Mouse (Mus musculus) urinary bladder, postnatal 0 days (tissue): ENCODE measurements around the gene Olfr286. TPM values are rescaled to one million over a fixed set of nuclear protein-coding genes. Genes with fewer than 3 reads are reported as not detected.

Experiments
- polyA plus RNA-seq: library from polyadenylated mRNA; unstranded; fragments of >200 nt; fragmentation: Nextera tagmentation; extraction: Ambion mirVana; gene quantifications from 2 replicates; pipeline ENCODE4 v1.2.1, GENCODE M21; 2015

Olfr286 gene
- not detected in 2 replicates for polyA plus RNA-seq

DNA sequence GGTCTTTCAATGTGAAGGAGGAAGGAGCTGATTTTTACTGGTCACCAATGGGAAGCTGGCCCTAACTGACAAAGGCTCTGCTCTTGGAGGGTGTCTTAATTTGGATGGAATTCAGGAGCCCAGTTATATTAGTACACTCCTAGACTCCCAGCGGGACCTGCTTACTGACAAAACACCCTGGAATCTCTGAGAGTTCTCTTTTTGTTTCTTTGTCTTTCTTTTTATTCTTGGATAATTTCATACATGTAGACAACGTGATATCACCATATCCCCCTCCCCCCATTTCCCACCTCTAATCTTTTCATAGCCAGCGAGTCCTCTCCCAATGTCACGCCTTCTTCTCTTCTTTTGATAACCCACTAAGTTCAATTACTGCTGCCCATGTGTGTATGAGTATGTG lies at the start of gene Olfr286:
Gene Olfr286, minus strand, starts transcription at position 101 of the 400 bp plus-strand sequence.

DNA sequence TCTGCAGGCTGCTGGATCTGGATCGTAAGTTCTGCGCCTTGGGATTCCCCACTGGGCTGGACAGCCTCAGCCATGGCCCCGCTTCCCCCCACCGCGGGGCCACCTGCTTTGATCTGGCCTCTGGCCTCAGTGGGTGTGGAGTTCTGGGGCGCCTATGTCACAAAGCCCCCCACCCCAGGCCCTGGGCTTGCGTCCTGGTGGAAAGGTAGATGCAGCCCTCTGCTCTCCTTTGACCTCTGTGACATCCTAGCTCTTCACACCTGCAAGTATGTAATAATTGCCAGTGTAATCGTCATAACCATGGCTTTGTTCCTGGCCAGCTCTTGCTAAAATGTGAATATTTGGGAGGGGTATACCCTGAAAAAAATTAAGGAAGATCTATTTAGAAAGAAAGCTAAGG lies 22.9 kb upstream of the Olfr286 start, which contains the start of gene H1fnt:
Gene H1fnt, minus strand, starts transcription at position 101 of the 400 bp plus-strand sequence.

DNA sequence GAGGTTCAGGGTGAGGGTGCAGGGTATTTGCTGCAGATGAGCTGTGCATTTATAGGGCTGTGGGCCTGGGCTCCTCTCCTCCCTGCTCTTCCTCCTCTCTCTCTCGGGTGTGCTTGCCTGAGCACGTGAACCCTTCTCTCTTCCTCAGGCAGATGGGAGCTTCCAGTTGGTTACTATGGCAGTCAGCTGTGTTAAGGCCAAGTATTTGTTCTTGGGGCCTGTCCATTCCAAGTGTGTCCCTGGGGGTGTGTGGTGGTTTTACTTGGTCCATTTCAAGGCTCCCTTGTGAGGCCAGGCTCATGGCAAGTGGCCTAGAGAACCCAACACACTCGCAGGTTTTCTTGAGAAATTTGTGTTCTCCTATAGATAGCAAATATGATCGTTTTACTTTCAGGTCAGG lies 13.4 kb downstream of the Olfr286 start, which contains the start of the genes Gm44579 and Olfr287:
Gene Gm44579, minus strand, starts transcription at position 101 of the 400 bp plus-strand sequence.
Gene Olfr287, minus strand, starts transcription at position 180 of the 400 bp plus-strand sequence.

DNA sequence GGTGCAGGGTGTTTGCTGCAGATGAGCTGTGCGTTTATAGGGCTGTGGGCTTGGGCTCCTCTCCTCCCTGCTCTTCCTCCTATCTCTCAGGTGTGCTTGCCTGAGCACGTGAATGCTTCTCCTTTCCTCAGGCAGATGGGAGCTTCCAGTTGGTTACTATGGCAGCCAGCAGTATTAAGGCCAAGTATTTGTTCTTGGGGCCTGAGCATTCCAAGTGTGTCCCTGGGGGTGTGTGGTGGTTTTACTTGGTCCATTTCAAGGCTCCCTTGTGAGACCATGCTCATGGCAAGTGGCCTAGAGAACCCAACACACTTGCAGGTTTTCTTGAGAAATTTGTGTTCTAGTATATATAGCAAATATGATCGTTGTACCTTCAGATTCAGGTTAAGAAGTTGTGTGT lies 38.8 kb downstream of the Olfr286 start, which contains the start of gene Olfr288:
Gene Olfr288, minus strand, starts transcription at position 101 of the 400 bp plus-strand sequence.

Other genes with a start within 250 kb of the Olfr286 start
- gene Col2a1, start 229.8 kb downstream of the Olfr286 start, polyA plus RNA-seq = 0.24 and 0.35 TPM in 2 replicates
- gene Pfkm, start 141.9 kb downstream of the Olfr286 start, polyA plus RNA-seq = 32.0 and 34.6 TPM in 2 replicates
- 13.6 and 15.7 TPM in 2 replicates for gene Senp1, start 140.7 kb downstream of the Olfr286 start, polyA plus RNA-seq
- gene Asb8, start 68.8 kb downstream of the Olfr286 start, polyA plus RNA-seq = 55.6 and 56.9 TPM in 2 replicates
- 0.98 and 1.1 TPM in 2 replicates for gene Ccdc184, start 67.3 kb downstream of the Olfr286 start, polyA plus RNA-seq
- not detected in 2 replicates for gene Olfr288, start 38.9 kb downstream of the Olfr286 start, polyA plus RNA-seq
- not detected in 2 replicates for gene Gm44579, start 13.5 kb downstream of the Olfr286 start, polyA plus RNA-seq
- not detected in 2 replicates for gene Olfr287, start 13.4 kb downstream of the Olfr286 start, polyA plus RNA-seq
- gene H1fnt, start 22.8 kb upstream of the Olfr286 start, polyA plus RNA-seq = not detected in 2 replicates
- gene Zfp641, start 61.7 kb upstream of the Olfr286 start, polyA plus RNA-seq = 1.3 and 1.5 TPM in 2 replicates
- gene Olfr285, start 82.9 kb upstream of the Olfr286 start, polyA plus RNA-seq = not detected in 2 replicates
- gene Olfr284, start 106.5 kb upstream of the Olfr286 start, polyA plus RNA-seq = not detected in 2 replicates
- gene Olfr283, start 146.5 kb upstream of the Olfr286 start, polyA plus RNA-seq = not detected in 2 replicates
- gene Olfr282, start 196.8 kb upstream of the Olfr286 start, polyA plus RNA-seq = not detected in 2 replicates
- not detected in 2 replicates for gene Olfr281, start 218.1 kb upstream of the Olfr286 start, polyA plus RNA-seq
- not detected in 2 replicates for gene OR5BS1P, start 235.4 kb upstream of the Olfr286 start, polyA plus RNA-seq
- not detected in 2 replicates for gene Lalba, start 248.3 kb upstream of the Olfr286 start, polyA plus RNA-seq